Mouse (Mus musculus) megakaryocyte, adult 5-6 weeks (primary cell): ENCODE results near the gene Hsd17b14. TPM values are rescaled to one million over a fixed set of nuclear protein-coding genes. Genes with fewer than 3 reads are reported as not detected.
"Not testable (repeated sequence)": the region's sequence is repeated elsewhere in the genome, so short reads cannot be mapped to it uniquely, and the experiment has no call there.

ENCODE experiments used
- ATAC-seq: 2 replicates; pipeline ENCODE4 v1.8.0; 2016; ENCODE audit warnings: mild to moderate bottlenecking, inconsistent platforms; ENCODE audit not compliant: poor library complexity, severe bottlenecking
- total RNA-seq, 2 experiments: library from RNA; stranded (forward) in 1 of 2; stranded (reverse) in 1 of 2; fragments of 153-499, 151-499 nt in 1 of 2; fragments of 221-1000, 200-1000 nt in 1 of 2; gene quantifications; 2 replicates each; pipeline versions ENCODE4 v1.2.3 to v1.2.4; 2015 to 2017

Gene Hsd17b14
- total RNA-seq (2015), result 0.25 TPM in 1 of 2 replicates, not detected in the other
- total RNA-seq (2017), result not detected in 2 replicates

DNA sequence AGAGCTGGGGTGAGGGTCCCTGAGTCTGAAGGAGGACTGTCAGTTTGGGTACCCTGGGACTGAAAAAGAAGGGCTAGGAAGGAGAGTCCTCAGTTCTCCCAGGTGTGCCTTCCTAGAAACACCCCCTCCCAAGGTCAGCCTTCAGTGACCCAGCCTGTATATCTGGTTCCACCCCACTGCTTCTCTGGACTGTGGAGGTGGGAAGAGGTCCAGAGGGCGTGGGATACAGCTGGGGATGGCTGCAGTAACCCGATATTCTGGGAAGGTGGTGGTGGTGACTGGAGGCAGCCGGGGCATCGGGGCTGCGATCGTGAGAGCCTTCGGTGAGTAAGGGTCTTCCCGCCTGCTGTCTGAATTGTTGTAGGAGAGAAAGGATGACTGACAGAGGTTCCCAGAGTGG, at the start of gene Hsd17b14:
Hsd17b14 (plus strand) TSS at position 150 of the 400 bp plus-strand sequence.
- no peak for ATAC-seq

DNA sequence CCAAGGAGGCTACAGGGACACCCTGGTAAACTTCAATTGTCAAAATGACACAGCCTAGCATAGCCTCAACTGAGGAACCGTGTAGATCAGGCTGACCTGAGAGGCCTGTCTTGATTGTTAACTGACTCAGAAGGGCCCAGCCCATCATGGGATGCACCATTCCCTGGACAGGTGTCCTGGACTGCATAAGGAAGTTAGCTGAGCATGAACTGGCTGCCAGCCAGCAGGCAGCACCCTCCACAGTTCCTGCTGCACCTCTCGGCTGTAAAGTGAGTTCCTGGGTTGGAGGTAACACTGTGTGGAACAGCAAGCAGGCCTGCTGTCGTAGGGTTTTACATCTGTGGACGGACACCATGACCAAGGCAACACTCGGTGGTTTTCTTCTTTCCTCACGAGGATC, 47.1 kb upstream of the Hsd17b14 start:
- ATAC-seq, result no peak

DNA sequence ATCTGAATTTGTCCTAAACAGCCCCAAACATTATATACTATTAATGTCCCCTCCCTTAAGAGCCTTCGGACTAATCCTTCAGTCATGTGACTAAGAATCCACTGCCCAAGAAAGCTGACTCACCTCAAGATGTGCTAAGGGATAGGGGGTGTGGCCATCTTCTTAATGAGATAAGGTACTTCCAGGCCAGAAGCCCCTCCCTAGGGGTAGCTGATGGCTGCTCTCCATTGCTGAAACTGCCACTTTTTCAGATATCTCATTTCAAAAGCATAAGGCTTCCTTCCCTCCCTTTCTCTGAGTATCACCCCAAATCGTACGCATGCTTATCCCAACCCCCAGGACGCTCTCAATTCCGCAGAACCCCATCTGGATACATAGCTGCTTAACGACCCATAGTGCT, 46.1 kb upstream of the Hsd17b14 start:
- peak; percentile 20; the same call in 1 of the 2 replicates for ATAC-seq

DNA sequence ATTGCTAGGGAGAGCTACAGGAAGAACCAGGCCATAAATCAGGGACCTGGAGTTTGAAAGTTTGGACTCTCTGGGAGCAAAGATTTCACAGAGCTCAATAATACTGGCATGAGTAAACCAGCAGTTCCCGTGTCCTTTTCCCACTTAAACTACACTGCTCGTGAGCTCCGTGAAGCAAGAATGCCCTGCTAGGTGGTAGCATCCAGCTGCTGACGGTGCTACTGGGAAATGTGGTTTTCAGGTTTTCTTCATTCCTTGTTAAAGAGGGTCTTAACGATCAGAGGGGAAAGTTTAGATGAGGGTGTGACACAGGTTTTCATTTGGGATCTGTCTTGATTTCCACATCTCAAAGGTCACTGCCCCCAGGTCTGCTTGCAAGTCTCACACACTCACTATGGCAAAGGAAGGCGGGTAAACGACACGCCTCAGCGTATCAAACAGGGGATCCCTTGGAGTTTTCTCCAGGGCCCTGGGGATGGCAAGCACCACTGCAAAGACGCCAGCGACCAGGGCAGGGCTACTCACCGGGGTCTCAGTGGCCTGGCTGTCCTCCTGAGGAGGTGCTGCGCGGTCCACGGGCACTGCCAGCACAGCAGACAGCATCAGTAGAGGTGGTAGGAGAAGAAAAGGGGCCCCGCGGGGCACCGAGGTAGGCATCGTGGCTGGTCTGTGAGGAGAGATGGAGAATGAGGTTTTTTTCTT, 45.4 kb upstream of the Hsd17b14 start:
- 0 out of 2 replicates have a peak, but pooled peaks have one; percentile 4 for ATAC-seq

DNA sequence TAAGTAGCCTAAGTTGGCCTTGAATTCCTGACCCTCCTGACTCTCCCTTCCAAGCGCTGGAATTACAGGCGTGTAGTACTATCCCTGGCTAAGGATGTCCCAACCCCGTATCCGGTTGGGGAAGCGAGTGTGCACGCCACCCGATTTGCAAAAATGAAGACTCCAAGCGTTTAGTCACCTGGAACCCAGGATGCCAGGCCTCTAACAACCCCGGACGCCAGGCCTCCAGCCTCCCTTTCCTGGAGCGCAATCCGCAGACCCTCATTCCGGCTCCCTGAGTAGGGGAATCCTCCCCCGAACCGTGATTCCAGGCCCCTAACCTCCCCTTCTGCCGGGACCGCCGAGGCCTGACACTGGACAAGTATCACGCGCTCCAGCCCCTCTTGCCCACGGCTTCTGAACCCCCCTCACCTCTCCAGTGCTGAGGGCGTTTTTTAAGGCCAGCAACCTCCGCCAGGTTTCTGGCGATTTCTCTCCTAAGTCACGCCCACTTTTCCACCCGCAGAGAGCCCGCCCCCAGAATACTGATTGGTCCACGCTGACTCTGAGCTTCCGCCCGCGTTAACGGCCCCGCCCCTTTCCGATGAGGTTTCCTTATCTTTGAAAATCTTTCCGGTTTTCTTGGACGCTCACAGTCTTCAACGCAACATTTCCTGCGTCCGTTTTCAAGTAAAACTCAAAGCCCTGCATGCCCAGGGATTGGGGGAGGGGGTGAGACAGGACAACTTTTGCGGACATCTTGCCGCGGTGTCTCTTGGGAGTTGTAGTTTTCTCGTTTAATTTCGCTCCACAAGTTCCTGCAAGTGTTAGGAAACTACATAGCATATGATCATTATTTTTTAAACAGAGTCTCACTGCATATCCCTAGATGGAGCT, 44.5 kb upstream of the Hsd17b14 start, which contains the start of gene Nucb1:
Nucb1 (minus strand) TSS at position 495 of the 876 bp plus-strand sequence.
- peak; percentile 95 for ATAC-seq

DNA sequence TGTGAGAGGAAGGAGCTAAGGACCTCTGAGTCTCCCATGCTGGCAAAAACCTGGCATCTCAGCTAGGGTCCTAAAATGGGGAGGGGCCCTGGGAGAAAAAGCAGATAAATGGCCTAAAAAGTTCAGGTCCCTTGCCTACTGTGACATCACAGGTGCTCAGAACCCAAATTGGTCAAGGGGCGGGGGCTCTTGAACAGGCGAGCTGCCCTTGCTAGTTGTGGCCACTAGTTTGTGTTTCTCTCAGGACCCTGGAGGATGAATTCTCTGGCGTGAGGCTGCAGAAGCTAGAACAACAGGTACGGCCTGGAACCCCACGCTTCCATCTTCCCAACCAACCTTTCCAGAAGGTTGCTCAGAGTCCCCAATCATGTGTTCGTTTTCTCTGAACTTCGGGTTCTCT, 40.3 kb upstream of the Hsd17b14 start:
- no peak for ATAC-seq

DNA sequence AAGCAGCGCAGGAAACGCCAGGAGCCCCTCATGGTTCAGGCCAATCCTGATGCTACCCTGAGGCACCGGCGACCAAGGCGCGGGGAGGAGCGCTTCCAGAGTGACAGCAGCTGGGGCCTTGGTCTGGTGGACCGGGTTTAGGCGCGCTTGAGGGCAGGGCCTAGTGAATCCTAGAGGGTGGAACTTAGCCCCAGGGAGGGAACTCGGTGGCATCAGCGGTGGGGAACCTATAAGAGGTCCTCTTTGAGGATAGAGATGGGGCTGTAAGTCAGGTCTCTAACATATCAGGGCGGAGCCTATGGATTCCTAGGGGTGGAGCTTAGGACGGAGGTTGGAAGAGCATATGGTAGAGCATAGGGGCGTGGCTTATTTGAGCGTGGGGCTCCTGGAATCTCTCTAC, 39.3 kb upstream of the Hsd17b14 start:
- ATAC-seq, result no peak

DNA sequence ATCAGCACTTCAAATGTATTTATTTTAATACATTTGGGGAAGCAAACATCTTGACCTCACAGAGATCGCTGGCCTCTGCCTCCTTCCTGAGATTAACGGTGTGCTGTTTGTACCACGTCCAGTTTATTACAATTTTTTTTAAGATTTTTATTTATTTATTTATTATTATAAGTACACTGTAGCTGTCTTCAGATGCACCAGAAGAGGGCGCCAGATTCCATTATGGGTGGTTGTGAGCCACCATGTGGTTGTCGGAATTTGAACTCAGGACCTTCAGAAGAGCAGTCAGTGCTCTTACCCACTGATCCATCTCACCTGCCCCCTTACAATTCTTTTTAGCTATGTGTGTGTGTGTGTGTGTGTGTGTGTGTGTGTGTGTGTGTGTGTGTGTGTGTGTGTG, 37.8 kb upstream of the Hsd17b14 start:
- ATAC-seq, result not testable (repeated sequence)

DNA sequence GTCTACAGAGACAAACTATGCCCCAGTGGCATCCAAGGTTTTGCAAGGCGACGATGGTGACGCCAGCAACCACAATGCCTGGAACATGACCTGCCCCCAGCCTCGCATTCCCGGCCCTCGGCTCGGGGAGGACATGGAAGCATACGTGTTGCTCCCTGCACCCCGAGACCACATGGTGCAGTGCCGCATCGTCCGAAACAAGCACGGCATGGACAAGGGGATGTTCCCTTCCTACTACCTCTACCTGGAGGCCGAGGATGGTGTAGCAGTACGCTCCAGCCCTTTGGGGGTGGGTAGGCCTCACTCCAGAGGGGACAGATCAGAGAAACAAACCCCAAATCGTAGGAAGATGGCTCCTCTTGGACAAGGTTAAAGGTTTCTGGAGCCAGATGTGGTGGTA, 36.1 kb upstream of the Hsd17b14 start:
- ATAC-seq, result no peak

DNA sequence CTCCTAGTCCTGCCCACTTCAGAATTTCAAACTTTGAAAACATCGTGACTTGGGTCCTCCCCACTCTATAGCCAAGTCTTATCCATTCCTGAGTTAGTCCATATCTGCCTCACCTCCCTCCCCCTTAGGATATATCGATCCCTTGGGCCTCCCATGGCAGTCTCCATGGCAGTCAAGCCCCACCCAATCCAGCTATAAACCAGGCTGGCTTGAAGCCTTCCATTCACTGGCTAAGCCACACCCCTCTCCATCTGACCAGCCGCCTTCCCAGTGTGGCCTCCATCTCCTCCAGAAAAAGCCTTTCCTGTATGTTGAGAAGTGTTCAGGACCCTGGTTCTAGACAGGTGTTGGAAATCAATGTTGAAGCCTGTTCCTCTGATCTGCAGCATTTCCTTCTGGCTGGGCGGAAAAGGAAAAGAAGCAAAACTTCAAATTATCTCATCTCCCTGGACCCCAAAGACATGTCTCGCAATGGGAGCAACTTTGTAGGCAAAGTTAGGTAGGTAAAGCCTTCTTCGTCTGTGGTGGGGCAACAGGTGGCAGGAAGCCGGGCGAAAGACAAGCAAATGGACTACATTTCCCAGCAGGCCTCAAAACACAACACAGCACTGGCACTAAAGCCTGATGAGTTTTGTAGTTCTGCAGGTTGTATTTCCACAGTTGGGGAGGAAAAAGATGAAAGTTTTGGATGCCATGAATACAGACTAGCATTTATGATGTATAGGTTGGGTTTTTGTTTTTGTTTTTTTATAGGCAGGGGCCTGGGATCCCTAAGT, 35.2 kb upstream of the Hsd17b14 start:
- no peak for ATAC-seq

DNA sequence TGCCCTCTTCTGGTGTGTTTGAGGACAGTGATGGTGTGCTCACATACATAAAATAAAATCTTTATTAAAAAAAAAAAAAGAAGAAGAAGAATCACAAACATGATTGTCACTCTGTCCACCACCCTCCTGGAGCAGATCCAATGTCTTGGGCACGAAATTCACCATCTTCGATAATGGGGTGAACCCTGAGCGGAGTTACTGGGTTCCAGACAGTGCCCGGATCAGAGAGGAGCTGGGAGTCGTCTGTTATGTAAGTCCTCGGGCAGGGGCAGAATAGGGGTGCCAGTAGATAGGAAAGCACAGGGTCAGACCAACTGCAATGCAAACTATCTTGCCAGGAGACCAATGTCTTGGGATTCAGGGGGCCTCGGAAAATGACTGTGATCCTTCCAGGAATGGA, 34.1 kb upstream of the Hsd17b14 start:
- ATAC-seq, result no peak

DNA sequence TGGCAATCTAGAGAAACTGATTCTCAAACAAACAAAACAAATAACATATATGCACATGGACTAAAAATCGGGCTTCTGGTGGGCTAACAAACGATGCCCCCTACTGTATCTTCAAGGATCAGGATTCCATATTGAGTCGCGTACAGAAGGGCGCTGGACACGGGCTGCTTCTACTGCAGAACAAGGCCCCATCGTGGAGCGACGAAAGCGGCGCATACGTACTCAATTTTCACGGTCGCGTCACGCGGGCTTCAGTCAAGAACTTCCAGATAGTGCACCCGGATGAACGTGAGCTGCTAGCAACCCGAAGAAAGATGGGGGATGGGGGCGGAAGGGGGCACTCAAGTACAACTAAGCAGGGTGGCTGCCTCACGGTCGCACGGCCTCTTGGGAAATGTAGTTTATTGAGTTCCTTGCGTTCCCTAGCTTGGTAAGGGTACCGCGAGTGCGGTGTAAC, 32.9 kb upstream of the Hsd17b14 start:
- ATAC-seq, result peak; percentile 65

DNA sequence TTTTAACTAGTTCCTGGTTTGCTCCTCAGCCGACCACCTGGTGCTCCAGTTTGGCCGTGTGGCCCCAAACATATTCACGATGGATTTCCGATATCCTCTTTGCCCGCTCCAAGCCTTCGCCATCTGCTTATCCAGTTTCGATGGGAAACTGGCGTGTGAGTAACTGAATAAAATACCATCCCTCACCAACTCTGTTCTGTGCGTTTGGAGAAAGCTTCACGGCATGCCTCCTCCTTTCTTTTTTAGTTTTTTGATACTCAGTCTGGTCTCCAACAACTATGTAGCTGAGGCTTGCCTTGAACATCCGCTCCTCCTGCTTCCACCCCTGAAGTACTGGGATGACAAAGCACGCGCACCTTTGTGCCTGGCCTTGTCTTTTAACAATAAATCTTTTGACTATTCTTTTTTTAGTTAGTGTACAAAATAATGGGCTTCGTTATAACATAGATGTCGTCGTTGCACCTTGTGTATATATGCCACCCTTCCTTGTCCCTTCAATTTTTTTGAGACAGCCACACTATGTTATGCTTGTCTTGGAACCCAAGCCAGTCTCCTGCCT, 32.4 kb upstream of the Hsd17b14 start:
- no peak for ATAC-seq

DNA sequence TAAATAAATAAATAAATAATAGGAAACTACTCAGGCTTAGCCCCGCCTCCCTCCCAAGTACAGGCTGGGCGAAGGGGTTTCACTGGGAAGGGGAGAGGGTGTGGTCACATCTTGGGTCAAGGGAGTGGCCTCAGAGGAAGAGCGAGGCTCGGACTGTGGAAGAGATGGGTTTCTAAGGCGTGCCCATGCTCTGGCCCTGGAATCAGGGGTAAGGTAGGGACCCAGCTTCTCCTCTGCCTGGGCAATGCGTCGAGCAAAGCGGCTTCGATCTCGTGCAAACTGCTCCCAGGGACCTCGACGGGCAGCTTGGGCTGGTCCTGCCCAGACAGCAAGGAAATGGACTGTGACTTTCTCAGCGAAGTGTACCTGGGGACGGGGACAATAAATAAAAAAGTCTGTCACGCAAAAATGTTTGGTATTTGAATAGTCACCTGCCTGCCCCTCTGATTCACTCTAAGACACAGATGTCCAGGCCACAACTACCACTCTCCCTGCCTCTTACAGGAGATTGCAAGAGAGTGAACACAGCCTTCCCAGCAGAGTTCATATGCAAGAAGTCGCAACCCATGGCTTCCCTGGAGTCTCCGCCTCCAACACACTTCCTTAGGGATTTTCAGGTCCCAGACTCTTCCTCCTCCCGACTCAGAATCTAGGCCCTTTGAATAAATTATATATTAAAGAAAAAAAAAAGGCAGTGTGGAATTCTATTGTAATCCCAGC, 31.6 kb upstream of the Hsd17b14 start:
- no peak for ATAC-seq

DNA sequence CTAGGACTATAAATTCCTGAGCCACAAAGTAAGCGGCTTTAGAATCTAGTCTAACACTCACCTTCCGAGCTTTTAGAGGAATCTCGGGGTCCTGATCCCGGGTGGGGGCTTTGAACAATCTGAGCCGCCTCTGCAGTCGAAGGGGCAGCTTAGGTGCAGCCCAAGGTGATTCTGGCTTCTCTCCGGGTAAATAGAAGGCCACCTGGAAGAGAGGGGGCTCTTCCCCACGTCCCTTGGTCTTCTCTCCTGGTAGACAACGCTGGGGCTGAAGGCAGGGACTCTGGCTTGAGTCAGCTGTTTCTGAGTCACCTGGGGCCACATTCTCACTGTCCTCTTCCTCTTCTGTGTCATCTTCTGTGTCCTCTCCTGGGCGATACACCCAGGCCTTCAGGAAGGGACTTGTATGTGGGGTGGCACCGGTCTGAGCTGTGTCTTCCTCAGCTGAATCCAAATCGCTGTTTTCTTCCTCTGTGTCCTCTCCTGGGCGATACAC, 31.0 kb upstream of the Hsd17b14 start:
- ATAC-seq, result no peak

DNA sequence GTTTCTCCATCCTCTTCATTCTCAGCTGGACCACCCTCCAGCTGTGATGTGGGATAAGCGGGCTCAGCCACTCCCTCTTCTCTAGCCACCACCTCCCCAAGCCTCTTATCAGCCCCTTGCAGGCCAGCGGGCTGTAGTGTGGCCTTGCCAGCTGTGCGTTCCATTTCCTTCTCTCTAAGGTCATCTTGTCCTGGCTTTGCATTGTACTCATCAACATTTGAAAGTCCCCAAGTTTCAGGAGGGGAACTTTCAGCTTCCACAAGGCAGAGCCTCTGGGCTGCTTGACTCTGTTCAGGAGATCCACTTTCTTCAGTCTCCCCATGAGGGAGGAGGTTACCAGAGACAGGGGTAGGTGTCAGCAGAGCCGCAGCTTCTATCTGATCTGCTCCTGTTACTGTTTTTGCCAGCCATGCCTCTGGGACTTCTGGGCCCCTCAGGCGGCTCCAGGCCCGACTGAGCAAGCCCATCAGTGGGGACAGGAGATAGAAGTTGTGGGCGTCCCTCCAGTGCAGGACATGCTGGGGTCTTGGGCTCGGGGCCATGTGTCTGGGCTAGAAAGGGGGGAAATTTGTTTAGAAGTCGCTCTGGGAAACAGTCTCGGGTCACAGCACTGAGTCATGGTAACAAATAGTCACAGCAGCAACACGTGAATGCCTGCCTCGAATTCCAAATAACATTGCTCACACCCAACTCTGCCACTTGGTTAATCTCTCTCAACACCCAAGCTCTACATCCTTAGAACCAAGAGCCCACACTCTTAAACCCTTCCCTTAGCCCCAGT, 29.7 kb upstream of the Hsd17b14 start:
- ATAC-seq, result 0 out of 2 replicates have a peak, but pooled peaks have one; percentile 17

DNA sequence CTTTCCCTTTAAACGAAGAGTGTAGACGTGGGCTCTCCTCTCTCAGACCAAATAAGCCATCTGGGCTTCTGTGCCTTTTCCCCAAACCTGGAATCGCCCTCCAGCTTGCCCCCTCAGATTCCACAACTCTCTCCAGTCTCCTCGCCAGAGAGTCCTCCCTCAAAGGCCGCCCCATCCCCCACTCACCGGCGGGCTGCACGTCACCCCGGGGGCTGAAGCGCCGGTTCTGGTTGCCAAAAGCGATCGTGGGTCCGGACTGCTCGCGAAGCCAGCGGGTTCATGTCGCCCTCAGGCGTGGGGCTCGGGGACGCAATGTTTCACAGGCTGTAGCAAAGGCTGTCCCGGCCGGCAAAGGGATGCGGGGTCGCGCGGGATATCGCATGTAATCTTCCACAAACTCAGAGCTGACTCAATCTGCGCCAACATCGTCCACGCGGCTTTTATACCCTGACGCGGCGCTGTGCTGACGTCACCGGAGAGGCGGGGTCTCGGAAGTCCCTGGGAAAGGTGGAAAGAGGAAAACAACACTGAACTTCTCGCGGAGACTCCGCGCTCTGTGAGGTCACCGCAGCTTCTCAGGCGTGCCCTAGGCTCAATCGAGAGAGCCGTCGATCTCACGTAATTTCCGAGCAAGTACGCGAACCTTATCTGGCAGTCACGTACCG, 28.8 kb upstream of the Hsd17b14 start, which contains the start of the genes Ppp1r15a and Plekha4:
Ppp1r15a (minus strand) TSS at position 460 of the 665 bp plus-strand sequence.
Plekha4 (plus strand) TSS at position 522 of the 665 bp plus-strand sequence.
- ATAC-seq, result peak; percentile 77

DNA sequence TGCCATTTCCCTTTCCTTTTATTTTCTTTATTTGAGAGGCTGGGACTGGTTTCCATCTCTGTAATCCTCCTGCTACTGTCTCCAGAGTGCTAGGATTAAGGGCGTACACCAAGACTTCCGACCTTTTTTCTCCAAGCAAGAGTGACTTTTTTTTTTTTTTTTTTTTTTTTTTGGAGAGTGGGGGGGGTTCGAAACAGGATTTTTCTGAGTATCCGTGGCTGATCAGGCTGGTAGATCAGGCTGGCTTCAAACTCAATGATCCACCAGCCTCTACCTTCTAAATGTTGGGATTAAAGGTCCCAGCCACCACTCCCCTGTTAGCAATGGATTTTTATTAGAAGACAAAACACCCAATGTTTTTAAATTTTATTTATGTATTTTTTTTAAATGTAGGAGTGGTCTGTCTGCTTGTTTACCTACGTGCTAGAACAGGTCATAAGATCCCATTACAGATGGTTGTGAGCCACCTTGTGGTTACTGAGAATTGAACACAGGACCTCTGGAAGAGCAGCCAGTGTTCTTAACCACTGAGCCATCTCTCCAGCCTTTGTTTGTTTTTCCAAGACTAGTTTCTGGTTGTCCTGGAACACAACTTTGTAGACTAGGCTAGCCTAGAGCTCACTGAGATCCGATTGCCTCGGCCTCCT, 28.1 kb upstream of the Hsd17b14 start:
- no peak for ATAC-seq
